Mouse (Mus musculus): ENCODE results near the gene Tgif2. TPM values are rescaled to one million over a fixed set of nuclear protein-coding genes. Genes with fewer than 3 reads are reported as not detected.

The Tgif2 gene
- total RNA-seq (2012; rRNA removed): 15.2 and 16.9 TPM in 2 replicates
- 10 to 100 TPM in 1 of 2 experiments, not detected in 1; 43.3 TPM for polyA plus RNA-seq (2012; ENCODE audit: insufficient read depth in 1 of 2, insufficient read length in 2 of 2, low read depth in 1 of 2, low replicate concordance in 2 of 2, missing spikeins in 1 of 2)

DNA sequence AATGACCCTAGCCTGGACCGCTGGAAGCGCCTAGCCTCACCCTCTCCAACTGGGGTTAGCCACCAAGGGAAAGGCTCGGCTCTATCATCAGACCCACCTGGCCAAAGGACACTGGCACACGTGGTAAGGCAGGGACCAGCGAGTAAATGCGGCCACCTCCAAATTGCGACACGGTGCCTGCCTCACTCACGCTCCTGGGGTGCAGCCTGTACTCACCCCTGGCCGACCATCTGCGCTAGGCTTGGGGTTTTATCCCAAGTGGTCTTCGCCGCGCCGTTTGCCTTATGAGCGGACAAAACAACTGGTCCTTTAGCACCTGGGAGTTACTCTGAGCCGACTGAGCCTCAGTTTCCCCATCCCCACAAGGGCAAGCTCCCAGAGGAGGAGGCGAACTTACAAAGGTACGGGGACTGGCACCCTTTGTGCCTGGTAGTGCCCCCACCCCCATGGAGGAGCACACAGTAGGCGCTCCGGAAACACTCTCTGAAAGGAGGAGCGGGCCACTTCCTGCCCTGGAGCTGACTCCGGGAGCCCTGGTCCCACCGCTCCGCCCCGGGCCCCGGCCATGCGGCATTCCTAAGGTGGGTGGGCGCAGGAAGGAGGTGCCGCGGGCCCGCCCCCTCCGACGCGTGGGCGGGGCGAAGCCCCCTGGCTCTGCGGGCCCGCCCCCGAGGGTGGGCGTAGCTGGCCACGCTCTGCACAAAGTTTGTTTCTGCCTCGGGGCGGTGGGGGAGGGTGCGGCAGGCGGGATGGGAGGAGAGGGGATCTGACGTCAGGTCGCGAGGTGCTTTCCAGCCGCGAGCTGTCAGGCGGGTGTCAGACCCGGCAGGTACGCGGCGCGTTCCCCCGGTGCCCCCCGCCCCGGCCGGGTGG lies at the start of gene Tgif2:
TSS of gene Tgif2 (plus strand) at position 689 of the 873 bp plus-strand sequence.
- H3K27me3 ChIP-seq (ENCODE audit: control insufficient read depth in 1 of 2, insufficient read depth in 2 of 2, low read length in 2 of 2): no peaks in the 10 kb centered on the region
- peak; percentile 91 for DNase-seq (ENCODE audit: low read depth, low spot score)

GRCm38 (mm10) chr2:156798516-156798915 lies 41.3 kb upstream of the Tgif2 start:
- Histone ChIP-seq H3K36me3 (ENCODE audit: control insufficient read depth in 1 of 2, insufficient read depth in 2 of 2, low read length in 2 of 2) (peaks cover 0 to 4% of the 10 kb centered on the region in 2 experiments; a peak in 2 of 4 replicates), H3K79me2 (ENCODE audit: control insufficient read depth, insufficient read depth, low read length, poor library complexity) (no peaks in the 10 kb centered on the region), H3K9me3 (replicated peaks; ENCODE audit: insufficient read depth, low read length) (no peaks in the 10 kb centered on the region), H3K27ac (ENCODE audit: control insufficient read depth, low read depth, low read length) (no peak overlapping the region), H3K4me1 (ENCODE audit: control insufficient read depth in 1 of 2, insufficient read depth in 2 of 2, low read length in 2 of 2) (peaks cover 8 to 13% of the 10 kb centered on the region in 2 experiments), H3K4me3 (ENCODE audit: control insufficient read depth in 1 of 2, insufficient read depth in 1 of 2, low read depth in 2 of 2, low read length in 2 of 2) (no peak overlapping the region), H3K27me3 (ENCODE audit: control insufficient read depth in 1 of 2, insufficient read depth in 2 of 2, low read length in 2 of 2) (no peaks in the 10 kb centered on the region), H3K9ac (ENCODE audit: control insufficient read depth, low read depth, low read length, poor library complexity, severe bottlenecking) (no peak overlapping the region)
- peak; percentile 26 for DNase-seq (ENCODE audit: low read depth, low spot score)
- TF ChIP-seq TCF12 (IDR thresholded peaks at IDR 0.05; ENCODE audit: low read depth, low read length): no peak

More for the DNA sequence above, at the start of gene Tgif2:
- H3K27ac ChIP-seq (ENCODE audit: control insufficient read depth, low read depth, low read length): peak within 1 kb of the TSS; percentile 77
- H3K9me3 ChIP-seq (replicated peaks; ENCODE audit: insufficient read depth, low read length): no peaks in the 10 kb centered on the region
- peak within 1 kb of the TSS; percentile 63 to 65 for H3K4me3 ChIP-seq (ENCODE audit: control insufficient read depth in 1 of 2, insufficient read depth in 1 of 2, low read depth in 2 of 2, low read length in 2 of 2)
- H3K79me2 ChIP-seq (ENCODE audit: control insufficient read depth, insufficient read depth, low read length, poor library complexity): peaks cover 37% of the 10 kb centered on the region
- peaks cover 3 to 10% of the 10 kb centered on the region in 2 experiments; a peak in 3 of 4 replicates for H3K4me1 ChIP-seq (ENCODE audit: control insufficient read depth in 1 of 2, insufficient read depth in 2 of 2, low read length in 2 of 2)
- peak within 1 kb of the TSS; percentile 97 for H3K9ac ChIP-seq (ENCODE audit: control insufficient read depth, low read depth, low read length, poor library complexity, severe bottlenecking)
- H3K36me3 ChIP-seq (ENCODE audit: control insufficient read depth in 1 of 2, insufficient read depth in 2 of 2, low read length in 2 of 2): peaks cover 0 to 7% of the 10 kb centered on the region in 2 experiments; a peak in 2 of 4 replicates
- TF ChIP-seq POLR2A (IDR thresholded peaks at IDR 0.05; ENCODE audit: control insufficient read depth in 1 of 2, insufficient read depth in 1 of 2, low read depth in 1 of 2, low read length in 2 of 2, poor library complexity in 1 of 2) (peak; percentile 54 to 69; a peak in 2 of 4 replicates), USF2 (IDR thresholded peaks at IDR 0.05; ENCODE audit: borderline replicate concordance in 1 of 2, insufficient read depth in 1 of 2, low read depth in 1 of 2, low read length in 2 of 2) (no peak), MAFK (IDR thresholded peaks at IDR 0.05; ENCODE audit: borderline replicate concordance, low read depth, low read length) (no peak), BHLHE40 (IDR thresholded peaks at IDR 0.05; ENCODE audit: borderline replicate concordance, low read depth, low read length) (no peak), ELF1 (IDR thresholded peaks at IDR 0.05; ENCODE audit: low read depth, low read length) (0 out of 2 replicates have a peak, but pooled peaks have one; percentile 13), ZMIZ1 (IDR thresholded peaks at IDR 0.05; ENCODE audit: low read depth, low read length) (no peak), MXI1 (IDR thresholded peaks at IDR 0.05; ENCODE audit: low read depth, low read length) (peak; percentile 64), MYC (IDR thresholded peaks at IDR 0.05; ENCODE audit: low read depth, low read length) (0 out of 2 replicates have a peak, but pooled peaks have one; percentile 23), MAZ (IDR thresholded peaks at IDR 0.05; ENCODE audit: low read depth, low read length) (peak; percentile 78), NRF1 (IDR thresholded peaks at IDR 0.05; ENCODE audit: insufficient read depth, low read depth, low read length, poor library complexity, severe bottlenecking) (no peak), ETS1 (IDR thresholded peaks at IDR 0.05; ENCODE audit: low read depth, low read length) (no peak), SIN3A (IDR thresholded peaks at IDR 0.05; ENCODE audit: low read length) (peak; percentile 86), POLR2AphosphoS5 (IDR thresholded peaks at IDR 0.05; ENCODE audit: borderline replicate concordance, low read depth, low read length) (no peak), MAX (IDR thresholded peaks at IDR 0.05; ENCODE audit: low read length) (peak; percentile 55), ZKSCAN1 (IDR thresholded peaks at IDR 0.05; ENCODE audit: low read depth, low read length) (peak; percentile 98), NELFE (IDR thresholded peaks at IDR 0.05; ENCODE audit: low read depth, low read length) (peak; percentile 15; the same call in 1 of the 2 replicates), USF1 (IDR thresholded peaks at IDR 0.05; ENCODE audit: low read depth, low read length) (no peak), TBP (IDR thresholded peaks at IDR 0.05; ENCODE audit: low read depth, low read length) (no peak), ZNF384 (IDR thresholded peaks at IDR 0.05; ENCODE audit: low read depth, low read length) (no peak), HCFC1 (IDR thresholded peaks at IDR 0.05; ENCODE audit: low read depth, low read length) (peak; percentile 67), GABPA (IDR thresholded peaks at IDR 0.05; ENCODE audit: low read depth, low read length) (no peak), TAL1 (IDR thresholded peaks at IDR 0.05; ENCODE audit: low read length) (no peak)
